Mouse (Mus musculus) layer of hippocampus, postnatal 10 days (tissue): Measurements from ENCODE around the gene Snx27. TPM values are rescaled to one million over a fixed set of nuclear protein-coding genes. Genes with fewer than 3 reads are reported as not detected.

ENCODE experiments used
- DNase-seq, 2 experiments: peaks; one replicate each; pipeline ENCODE4 v3.0.0; 2021; ENCODE audit warnings: low spot score in 2 of 2
- total RNA-seq, 2 experiments: library from RNA; stranded (reverse); gene quantifications; 2 replicates each; pipeline ENCODE4 v1.2.3; 2021

Gene Snx27
- total RNA-seq, 2 experiments from 2014 or later = 80.2 to 88.8 TPM

DNA sequence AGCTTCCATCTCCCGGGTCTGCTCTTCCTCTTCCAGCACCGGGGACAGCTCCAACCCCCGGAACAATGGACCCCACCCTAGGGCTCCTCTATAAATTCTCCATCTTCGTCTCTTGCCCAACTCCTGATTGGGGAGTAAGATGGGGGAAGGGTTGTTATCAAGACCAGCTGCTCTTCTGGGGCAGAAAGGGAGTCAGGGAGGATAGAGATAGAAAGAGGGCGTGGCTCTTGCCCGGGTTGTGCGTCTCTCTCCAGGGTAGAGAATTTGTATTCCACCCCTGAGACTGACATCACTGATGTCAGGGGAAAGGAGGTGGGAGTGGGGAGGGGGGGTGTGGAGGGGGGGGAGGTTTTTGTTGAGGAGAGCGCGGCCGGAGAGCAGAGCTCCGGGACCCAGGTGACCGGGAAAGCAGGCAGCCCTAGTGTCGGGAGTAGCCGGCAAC lies 104.5 kb downstream of the Snx27 start, which contains the start of gene Celf3:
Celf3 (plus strand) TSS at position 315 of the 442 bp plus-strand sequence.
- peak; percentile 75 to 82 for DNase-seq

DNA sequence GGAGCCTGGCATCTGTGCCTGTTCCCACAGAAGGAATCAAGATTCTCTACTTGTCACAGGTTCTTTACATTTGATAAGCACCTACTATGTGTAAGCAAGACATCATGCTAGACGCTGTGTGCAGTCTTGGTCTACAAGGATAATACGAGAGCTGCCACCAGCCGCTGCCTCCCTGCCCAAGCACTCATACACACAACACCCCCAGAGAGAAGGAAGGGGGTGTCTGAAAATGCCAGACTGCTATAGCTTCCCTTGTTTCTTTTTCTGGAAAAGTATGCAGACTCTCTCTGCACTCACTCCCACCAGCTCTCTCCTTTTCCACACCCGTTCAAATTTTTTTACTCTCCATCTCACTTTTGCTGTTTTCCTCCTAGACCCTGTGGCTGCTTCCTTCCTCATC lies 105.1 kb downstream of the Snx27 start:
- DNase-seq = no peak

DNA sequence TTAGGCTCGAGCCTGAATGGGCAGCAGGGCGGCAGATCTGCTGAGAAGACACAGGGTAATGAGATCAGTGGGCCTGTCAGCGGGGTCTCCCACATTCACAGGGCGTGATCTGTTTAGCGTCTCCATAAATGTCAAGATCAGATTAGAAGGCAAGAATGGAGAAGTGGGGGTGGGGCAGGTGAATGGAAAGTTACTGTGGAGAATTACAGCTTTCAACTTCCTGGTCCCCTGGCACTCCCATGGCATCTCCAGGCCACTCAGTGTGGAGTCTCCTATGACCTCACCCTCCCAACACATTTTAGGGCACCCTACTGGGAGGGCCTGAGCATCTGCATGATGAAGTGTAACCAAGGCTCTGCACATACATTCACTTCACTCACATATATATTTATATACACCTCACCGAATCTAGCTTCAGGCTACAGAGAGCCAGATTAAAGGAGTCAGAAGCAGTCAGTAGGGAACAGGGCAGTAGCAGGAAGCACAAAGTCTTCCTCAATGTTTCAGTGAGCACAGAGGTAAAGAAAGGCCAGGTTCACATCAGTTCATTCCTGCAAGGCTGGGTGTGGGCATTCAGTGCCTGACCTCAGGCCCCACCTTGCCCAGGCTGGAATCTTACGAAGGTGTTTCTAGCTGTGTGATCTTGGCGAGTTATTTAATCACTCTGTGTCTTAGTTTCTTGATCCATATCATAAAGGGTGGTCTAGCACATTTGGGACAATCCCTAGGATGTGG lies 106.0 kb downstream of the Snx27 start:
- no peak for DNase-seq

DNA sequence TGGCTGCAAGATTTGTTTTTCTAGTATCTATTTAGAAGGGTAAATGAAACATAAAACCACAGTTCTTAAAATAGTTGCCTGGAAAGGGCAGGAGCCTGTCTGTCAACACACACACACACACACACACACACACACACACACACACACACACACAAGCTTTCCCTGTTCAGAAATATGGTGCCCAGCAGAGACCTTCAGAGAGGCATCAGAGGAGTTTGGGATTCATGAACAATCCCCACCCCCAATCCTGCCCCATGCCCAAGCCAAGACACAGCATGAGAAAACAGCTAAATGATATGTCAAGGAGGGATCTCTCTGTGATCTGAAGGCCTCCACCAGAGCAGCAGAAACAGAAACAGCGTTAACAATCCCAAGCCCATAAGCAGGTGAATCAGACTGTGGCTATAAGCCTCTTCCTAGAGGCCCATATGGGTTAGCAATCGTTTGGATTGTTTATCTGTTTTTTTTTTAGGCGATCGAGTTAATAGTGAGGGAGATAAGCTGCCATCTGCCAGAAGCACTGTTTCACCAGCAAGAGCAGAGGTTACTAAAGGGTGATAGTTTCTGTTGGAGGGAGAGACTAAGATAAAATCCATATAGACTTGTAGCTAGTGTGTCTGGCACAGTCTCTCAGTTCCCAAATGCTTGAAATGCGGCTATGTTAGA lies 108.8 kb downstream of the Snx27 start:
- no peak for DNase-seq

DNA sequence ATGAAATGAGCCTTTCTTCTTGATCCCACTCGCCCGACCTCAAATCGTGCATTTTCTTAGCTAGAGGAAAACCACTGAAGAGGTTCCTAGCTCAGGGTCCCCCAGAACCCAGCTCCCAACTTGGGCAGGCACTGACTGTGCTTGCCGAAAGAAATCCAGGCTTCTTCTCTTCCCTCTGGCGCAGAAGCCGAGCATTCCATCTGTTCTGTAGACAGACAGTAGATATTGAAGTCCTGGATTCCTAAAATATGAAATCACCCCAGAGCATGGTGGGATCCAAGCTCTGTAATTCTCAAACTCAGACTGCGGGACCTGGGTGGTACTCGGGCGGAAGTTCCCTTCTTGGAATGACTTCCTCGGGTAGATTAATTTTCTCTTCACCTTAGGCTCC lies 109.4 kb downstream of the Snx27 start:
- no peak for DNase-seq

DNA sequence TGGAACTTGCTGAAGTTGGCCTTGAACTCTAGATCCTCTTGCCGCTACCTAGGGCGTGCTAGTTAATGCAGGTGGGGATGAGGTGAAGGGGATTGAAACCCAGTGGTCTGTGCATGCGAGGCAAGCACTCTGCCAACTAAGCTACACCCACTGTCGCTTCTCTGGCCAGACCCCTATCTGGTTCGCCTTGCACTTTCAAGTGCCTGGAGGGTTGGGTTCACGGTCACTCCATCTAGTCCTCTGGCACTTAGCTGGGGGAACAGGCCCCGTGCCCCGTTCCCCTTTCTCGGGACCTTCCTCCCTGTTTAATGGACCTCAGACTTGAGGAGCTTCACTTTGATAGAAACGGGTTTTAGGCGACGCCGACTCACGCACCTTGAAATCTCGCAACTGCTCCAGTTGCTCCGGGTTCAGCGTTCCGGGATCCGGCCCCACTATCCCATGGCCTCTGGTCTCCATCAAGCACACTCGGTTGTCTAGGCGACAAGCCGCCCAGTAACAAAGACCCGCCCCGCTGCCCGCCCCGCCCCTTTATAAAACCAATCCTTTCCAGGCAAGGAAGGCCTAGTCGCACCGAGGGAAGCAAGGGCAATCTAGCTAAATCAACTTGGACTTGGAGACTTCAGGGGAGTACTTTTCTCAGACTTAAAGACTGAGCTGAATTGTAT lies 109.9 kb downstream of the Snx27 start:
- no peak for DNase-seq

DNA sequence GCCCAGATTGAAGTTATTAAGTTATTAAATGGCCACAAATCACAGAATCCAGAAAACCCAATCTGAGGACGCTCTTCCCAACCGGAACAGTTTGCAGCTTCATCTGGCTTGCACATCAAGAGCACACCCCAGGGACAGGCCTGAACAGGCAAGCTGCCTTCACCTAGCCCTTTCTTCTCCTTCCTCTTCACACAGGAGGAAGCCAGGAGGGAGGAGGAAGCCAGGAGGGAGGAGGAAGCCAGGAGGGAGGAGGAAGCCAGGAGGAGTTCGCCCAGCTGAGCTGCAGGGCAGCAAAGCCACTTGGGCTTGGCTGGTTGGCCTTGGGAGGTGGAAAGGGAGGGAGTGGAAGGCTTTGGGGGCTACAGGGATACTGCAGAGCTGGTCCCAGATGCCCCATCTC lies 113.6 kb downstream of the Snx27 start:
- DNase-seq = no peak

DNA sequence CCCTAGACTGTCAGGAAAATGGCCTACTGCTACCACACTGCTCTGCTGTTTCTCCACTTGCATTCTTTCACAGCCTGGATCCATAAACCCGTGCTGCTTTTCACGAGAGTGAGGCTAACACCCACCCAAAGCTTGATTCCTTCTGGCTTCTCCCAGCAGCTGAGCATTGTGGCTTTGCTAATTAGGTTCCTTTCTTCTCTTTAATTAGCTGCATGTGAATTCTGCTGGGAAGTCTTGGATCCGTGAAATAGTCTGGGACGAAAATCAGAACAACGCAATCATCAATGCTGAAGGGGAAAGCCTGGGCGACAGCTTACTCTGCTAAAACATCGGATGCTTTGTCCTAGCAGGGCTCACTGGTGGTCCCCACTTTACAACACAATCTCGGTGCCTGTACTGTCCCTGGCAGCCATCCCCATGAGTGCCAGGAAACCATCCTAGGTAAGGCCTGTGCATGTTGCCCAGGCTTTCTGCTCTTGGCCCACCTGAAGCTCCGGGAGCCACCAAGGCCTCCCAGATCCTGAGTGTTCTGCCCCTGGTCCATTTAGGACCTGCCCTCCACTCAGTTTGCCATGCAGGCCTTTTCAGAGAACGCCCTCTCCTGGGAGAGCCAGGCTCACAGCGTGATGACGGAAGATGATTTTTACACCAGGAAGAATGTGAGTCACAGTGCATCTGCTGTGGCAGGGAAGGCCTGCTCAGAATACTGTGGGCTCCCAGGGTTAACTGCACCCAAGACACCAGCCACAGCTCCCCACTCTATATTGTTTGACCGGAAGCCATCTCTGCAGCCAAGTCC lies 116.7 kb downstream of the Snx27 start:
- peak; percentile 57 to 68 for DNase-seq

DNA sequence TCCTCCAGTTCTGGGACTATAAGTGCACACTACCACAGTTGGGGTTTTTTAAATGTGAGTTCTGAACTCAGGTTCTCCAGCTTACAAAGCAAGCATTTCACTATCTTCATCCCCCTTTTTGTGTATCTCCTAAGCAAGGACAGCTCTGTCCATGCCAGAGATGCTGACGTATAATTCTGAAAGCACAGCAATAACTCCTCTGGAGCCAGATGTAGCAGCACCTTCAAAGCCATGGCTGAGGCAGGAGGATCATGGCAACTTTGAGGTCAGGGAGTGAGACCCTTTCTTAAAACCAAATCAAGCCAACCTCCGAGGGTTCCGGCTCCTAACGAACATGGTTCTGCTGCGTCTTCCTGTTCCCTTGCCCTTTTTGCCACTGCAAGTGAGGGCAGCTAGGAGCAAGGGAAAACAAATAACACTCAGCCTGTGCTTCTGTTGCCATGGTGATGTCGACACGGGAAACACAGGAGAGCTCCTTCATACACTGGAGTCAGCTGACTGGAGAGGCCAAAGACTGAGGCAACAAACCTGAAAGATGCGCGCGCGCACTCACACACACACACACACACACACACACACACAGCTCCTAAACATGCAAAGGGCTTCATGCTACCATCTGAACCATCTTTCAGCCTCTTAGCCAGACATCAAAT lies 118.5 kb downstream of the Snx27 start:
- peak; percentile 20 to 38 for DNase-seq

DNA sequence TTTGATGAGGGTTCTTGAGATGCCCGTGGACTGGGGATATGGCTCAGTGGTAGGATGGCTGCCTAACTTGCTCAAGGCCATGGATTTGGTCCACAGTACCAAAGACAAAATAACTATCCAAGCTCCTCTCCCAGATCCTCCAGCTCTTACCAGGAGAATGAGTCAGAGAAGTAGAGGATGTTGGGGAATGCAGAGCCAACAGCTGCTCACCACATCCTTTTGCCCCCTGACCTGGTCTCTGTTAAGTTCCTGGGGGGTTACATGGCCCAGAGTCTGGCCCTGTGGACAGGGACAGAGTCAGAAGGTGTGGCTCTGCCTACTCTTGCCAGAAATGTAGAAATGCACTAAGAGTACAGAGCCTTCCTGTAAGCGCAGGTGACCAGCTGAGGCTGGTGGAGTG lies 122.7 kb downstream of the Snx27 start:
- no peak for DNase-seq

DNA sequence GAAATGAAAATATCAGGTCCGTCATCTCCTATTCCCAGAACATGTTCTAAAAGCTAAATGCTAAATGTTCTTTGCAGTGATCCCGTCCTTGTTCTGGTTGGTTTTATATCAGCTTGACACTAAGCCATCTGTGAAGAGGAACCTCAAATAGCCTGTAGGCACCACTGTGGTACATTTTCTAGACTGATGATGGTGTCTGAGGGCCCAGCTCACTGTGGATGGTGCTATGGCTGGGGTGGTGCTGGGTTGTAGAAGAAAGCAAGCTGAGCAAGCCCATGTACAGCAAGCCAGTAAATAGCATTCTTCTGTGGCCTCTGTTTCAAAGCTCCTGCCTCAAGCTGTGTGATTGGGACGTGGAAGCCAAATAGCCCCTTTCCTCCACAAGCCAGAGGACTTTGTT lies 125.5 kb downstream of the Snx27 start:
- no peak for DNase-seq

DNA sequence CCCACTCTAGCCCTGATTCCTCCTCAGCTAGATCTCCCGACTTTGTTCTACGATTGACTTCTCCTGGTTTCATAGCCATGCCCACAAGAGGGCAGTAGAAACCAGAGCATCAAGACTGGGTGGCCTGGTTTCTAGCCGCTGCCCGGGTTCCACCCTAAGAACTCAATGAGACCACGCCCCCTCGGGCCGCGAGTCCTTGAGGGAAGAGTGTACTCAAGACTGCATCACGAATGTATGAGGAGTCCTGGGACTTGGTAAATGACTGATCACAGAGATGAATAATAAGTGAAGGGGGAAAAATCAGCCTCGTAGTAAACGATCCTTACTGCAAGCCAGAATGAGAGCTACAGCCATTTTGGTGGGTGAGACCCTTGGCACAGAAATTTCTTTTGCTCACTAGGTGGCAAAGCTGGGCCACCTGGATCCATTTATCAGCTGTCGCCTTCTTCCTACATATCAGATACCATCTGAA lies 126.0 kb downstream of the Snx27 start:
- DNase-seq = peak; percentile 82 to 86

DNA sequence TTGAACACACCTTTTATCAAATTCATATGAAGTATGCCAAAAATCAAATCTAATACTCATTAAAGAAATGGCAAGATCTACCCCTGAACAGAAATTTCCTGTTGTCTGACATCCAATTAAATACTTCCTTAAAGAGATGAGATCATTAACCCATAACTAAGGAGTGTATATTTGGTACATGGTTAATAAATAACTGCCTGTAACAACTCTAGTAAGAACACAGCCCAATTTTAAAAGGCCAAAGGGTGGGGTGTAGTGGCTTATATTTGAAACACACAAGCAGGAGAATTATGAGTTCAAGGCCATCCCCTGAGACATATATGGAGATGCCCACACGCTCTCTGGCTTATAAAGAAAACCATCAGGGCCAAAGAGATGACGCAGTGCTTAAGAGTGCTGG lies 133.1 kb downstream of the Snx27 start:
- DNase-seq = no peak

Other genes with a start within 250 kb of the Snx27 start
- gene Them5, start 240.6 kb downstream of the Snx27 start, total RNA-seq = not detected
- gene C2cd4d, start 220.3 kb downstream of the Snx27 start, total RNA-seq = under 1 TPM in 1 of 2 experiments, not detected in 1; 0.46 TPM
- gene Rorc, start 209.9 kb downstream of the Snx27 start, total RNA-seq = under 1 TPM; 0.16 to 0.62 TPM
- gene Lingo4, start 184.2 kb downstream of the Snx27 start, total RNA-seq = 1 to 10 TPM; 1.3 to 1.5 TPM
- 10 to 100 TPM; 43.9 to 47.7 TPM for gene Tdrkh, start 169.4 kb downstream of the Snx27 start, total RNA-seq
- gene Mrpl9, start 139.4 kb downstream of the Snx27 start, total RNA-seq = 10 to 100 TPM; 45.3 to 48.8 TPM
- gene Oaz3, start 138.8 kb downstream of the Snx27 start, total RNA-seq = not detected
- gene Celf3, start 104.4 kb downstream of the Snx27 start, total RNA-seq = 100 to 1,000 TPM; 222 to 249 TPM
- gene Riiad1, start 102.4 kb downstream of the Snx27 start, total RNA-seq = 1 to 10 TPM; 5.7 to 8.8 TPM
- gene Gm10972, start 60.4 kb upstream of the Snx27 start, total RNA-seq = not detected
- 1 to 10 TPM; 2.6 to 3.1 TPM for gene Tuft1, start 76.2 kb upstream of the Snx27 start, total RNA-seq
- not detected for gene Selenbp2, start 110.8 kb upstream of the Snx27 start, total RNA-seq
- gene Cgn, start 203.8 kb upstream of the Snx27 start, total RNA-seq = 1 to 10 TPM; 6.3 to 8.6 TPM